Mouse (Mus musculus): ENCODE data around the gene Mb. TPM values are rescaled to one million over a fixed set of nuclear protein-coding genes. Genes with fewer than 3 reads are reported as not detected.

Gene Mb
- polyA plus RNA-seq, 1 experiment = 1,055 TPM

- Histone ChIP-seq H3K36me3 (ENCODE audit: control insufficient read depth, insufficient read depth) (no peaks in the 10 kb centered on the region), H3ac (ENCODE audit: control insufficient read depth, insufficient read length) (no peak overlapping the region), H3K4me3 (no peak overlapping the region), H3K79me2 (ENCODE audit: control insufficient read depth, insufficient read depth) (no peaks in the 10 kb centered on the region), H3K27me3 (ENCODE audit: control insufficient read depth, insufficient read depth, insufficient read length) (peaks cover 15% of the 10 kb centered on the region), H3K4me2 (ENCODE audit: low read depth) (no peak overlapping the region)
- no peak for TF ChIP-seq E2F4 (IDR thresholded peaks at IDR 0.05; ENCODE audit: insufficient read depth)
Measured at GRCm38 (mm10) chr15:77003868-77004215, 46.6 kb downstream of the Mb start.

GRCm38 (mm10) chr15:77003173-77003867 lies 47.1 kb downstream of the Mb start:
- Histone ChIP-seq H3ac (ENCODE audit: control insufficient read depth, insufficient read length) (no peak overlapping the region), H3K27me3 (ENCODE audit: control insufficient read depth, insufficient read depth, insufficient read length) (peaks cover 15% of the 10 kb centered on the region), H3K79me2 (ENCODE audit: control insufficient read depth, insufficient read depth) (no peaks in the 10 kb centered on the region), H3K36me3 (ENCODE audit: control insufficient read depth, insufficient read depth) (no peaks in the 10 kb centered on the region), H3K4me2 (ENCODE audit: low read depth) (no peak overlapping the region), H3K4me3 (no peak overlapping the region)
- no peak for TF ChIP-seq POLR2AphosphoS2 (IDR thresholded peaks at IDR 0.05; ENCODE audit: insufficient read length, low read depth)
- no peak for TF ChIP-seq SRF (IDR thresholded peaks at IDR 0.05; ENCODE audit: control insufficient read depth, insufficient read length, low read depth)
- TF ChIP-seq USF1 (IDR thresholded peaks at IDR 0.05; ENCODE audit: low read depth) = no peak
- TF ChIP-seq REST (IDR thresholded peaks at IDR 0.05; ENCODE audit: insufficient read depth, insufficient read length) = no peak
- no peak for TF ChIP-seq MYOD1 (IDR thresholded peaks at IDR 0.05; ENCODE audit: control insufficient read depth in 1 of 3, insufficient read length in 2 of 3, low read depth in 2 of 3)
- TF ChIP-seq POLR2A (IDR thresholded peaks at IDR 0.05; ENCODE audit: insufficient read length, low read depth) = no peak
- no peak for TF ChIP-seq MYOG (IDR thresholded peaks at IDR 0.05; ENCODE audit: control insufficient read depth in 1 of 3, insufficient read depth in 1 of 3, insufficient read length in 2 of 3, low read depth in 2 of 3)
- TF ChIP-seq TCF3 (IDR thresholded peaks at IDR 0.05; ENCODE audit: insufficient read length, low read depth) = no peak
- TF ChIP-seq MAX (IDR thresholded peaks at IDR 0.05; ENCODE audit: low read depth) = no peak
- TF ChIP-seq TCF12 (IDR thresholded peaks at IDR 0.05; ENCODE audit: insufficient read depth, poor library complexity, severe bottlenecking) = no peak
- no peak for TF ChIP-seq CEBPB (IDR thresholded peaks at IDR 0.05; ENCODE audit: insufficient read depth, poor library complexity, severe bottlenecking)
- no peak for TF ChIP-seq E2F4 (IDR thresholded peaks at IDR 0.05; ENCODE audit: insufficient read depth)

GRCm38 (mm10) chr15:76998878-76999588 lies 51.4 kb downstream of the Mb start:
- H3K4me3 ChIP-seq = no peak overlapping the region

GRCm38 (mm10) chr15:76998048-76998447 lies 52.4 kb downstream of the Mb start:
- Histone ChIP-seq H3K4me3 (no peak overlapping the region), H3K27me3 (ENCODE audit: control insufficient read depth, insufficient read depth, insufficient read length) (peaks cover 19% of the 10 kb centered on the region), H3K79me2 (ENCODE audit: control insufficient read depth, insufficient read depth) (no peaks in the 10 kb centered on the region), H3K4me2 (ENCODE audit: low read depth) (no peak overlapping the region), H3ac (ENCODE audit: control insufficient read depth, insufficient read length) (no peak overlapping the region), H3K36me3 (ENCODE audit: control insufficient read depth, insufficient read depth) (no peaks in the 10 kb centered on the region)
- TF ChIP-seq SRF (IDR thresholded peaks at IDR 0.05; ENCODE audit: control insufficient read depth, insufficient read length, low read depth) (no peak), TCF12 (IDR thresholded peaks at IDR 0.05; ENCODE audit: insufficient read depth, poor library complexity, severe bottlenecking) (no peak), MAX (IDR thresholded peaks at IDR 0.05; ENCODE audit: low read depth) (no peak), REST (IDR thresholded peaks at IDR 0.05; ENCODE audit: insufficient read depth, insufficient read length) (no peak), MYOG (IDR thresholded peaks at IDR 0.05; ENCODE audit: control insufficient read depth in 1 of 3, insufficient read depth in 1 of 3, insufficient read length in 2 of 3, low read depth in 2 of 3) (no peak), POLR2AphosphoS2 (IDR thresholded peaks at IDR 0.05; ENCODE audit: insufficient read length, low read depth) (no peak), POLR2A (IDR thresholded peaks at IDR 0.05; ENCODE audit: insufficient read length, low read depth) (no peak), TCF3 (IDR thresholded peaks at IDR 0.05; ENCODE audit: insufficient read length, low read depth) (no peak), CEBPB (IDR thresholded peaks at IDR 0.05; ENCODE audit: insufficient read depth, poor library complexity, severe bottlenecking) (no peak), MYOD1 (IDR thresholded peaks at IDR 0.05; ENCODE audit: control insufficient read depth in 1 of 3, insufficient read length in 2 of 3, low read depth in 2 of 3) (no peak), E2F4 (IDR thresholded peaks at IDR 0.05; ENCODE audit: insufficient read depth) (no peak), USF1 (IDR thresholded peaks at IDR 0.05; ENCODE audit: low read depth) (no peak)

More at GRCm38 (mm10) chr15:76998878-76999588, 51.4 kb downstream of the Mb start:
- no peaks in the 10 kb centered on the region for H3K79me2 ChIP-seq (ENCODE audit: control insufficient read depth, insufficient read depth)
- no peak overlapping the region for H3ac ChIP-seq (ENCODE audit: control insufficient read depth, insufficient read length)
- H3K27me3 ChIP-seq (ENCODE audit: control insufficient read depth, insufficient read depth, insufficient read length) = peaks cover 19% of the 10 kb centered on the region
- no peaks in the 10 kb centered on the region for H3K36me3 ChIP-seq (ENCODE audit: control insufficient read depth, insufficient read depth)
- TF ChIP-seq MYOD1 (IDR thresholded peaks at IDR 0.05; ENCODE audit: control insufficient read depth in 1 of 3, insufficient read length in 2 of 3, low read depth in 2 of 3) (no peak), REST (IDR thresholded peaks at IDR 0.05; ENCODE audit: insufficient read depth, insufficient read length) (no peak), E2F4 (IDR thresholded peaks at IDR 0.05; ENCODE audit: insufficient read depth) (no peak), POLR2AphosphoS2 (IDR thresholded peaks at IDR 0.05; ENCODE audit: insufficient read length, low read depth) (no peak), SRF (IDR thresholded peaks at IDR 0.05; ENCODE audit: control insufficient read depth, insufficient read length, low read depth) (no peak), MYOG (IDR thresholded peaks at IDR 0.05; ENCODE audit: control insufficient read depth in 1 of 3, insufficient read depth in 1 of 3, insufficient read length in 2 of 3, low read depth in 2 of 3) (no peak), TCF12 (IDR thresholded peaks at IDR 0.05; ENCODE audit: insufficient read depth, poor library complexity, severe bottlenecking) (no peak), POLR2A (IDR thresholded peaks at IDR 0.05; ENCODE audit: insufficient read length, low read depth) (no peak)
- H3K4me2 ChIP-seq (ENCODE audit: low read depth) = peak overlapping the region; percentile 16
